Mouse (Mus musculus) liver, embryonic 14.5 days (tissue): ENCODE results near the gene Il17rd.

ENCODE experiments used
- CTCF ChIP-seq: IDR thresholded peaks from 2 replicates; pipeline ENCODE4 v1.5.1; 2016; ENCODE audit warnings: antibody characterized with exemption, low read depth, control low read depth
- EP300 ChIP-seq: IDR thresholded peaks from 2 replicates; pipeline ENCODE4 v1.6.1; 2016; ENCODE audit warnings: antibody characterized with exemption, low read depth

GRCm38 (mm10) chr14:27142680-27143079 is 103.9 kb downstream of the Il17rd start:
- no peak for TF ChIP-seq CTCF
- TF ChIP-seq EP300: no peak
